Mouse (Mus musculus) erythroblast, embryonic 14.5 days (primary cell): ENCODE results near the gene Creb3l1. TPM values are rescaled to one million over a fixed set of nuclear protein-coding genes. Genes with fewer than 3 reads are reported as not detected.

Experiments
- H3K27me3 ChIP-seq: 2 replicates; pipeline ENCODE4 v1.6.1; 2012; ENCODE audit warnings: inconsistent platforms; ENCODE audit not compliant: control insufficient read depth
- H3K36me3 ChIP-seq: 2 replicates; pipeline ENCODE4 v1.6.1; 2012; ENCODE audit warnings: mild to moderate bottlenecking, inconsistent platforms; ENCODE audit not compliant: control insufficient read depth
- H3K4me1 ChIP-seq: 2 replicates; pipeline ENCODE4 v1.6.1; 2012; ENCODE audit warnings: inconsistent platforms; ENCODE audit not compliant: control insufficient read depth
- H3K4me3 ChIP-seq: replicated peaks from 2 replicates; pipeline ENCODE3; 2012; ENCODE audit warnings: moderate library complexity, mild to moderate bottlenecking, inconsistent platforms
- H3K9me3 ChIP-seq: 2 replicates; pipeline ENCODE4 v1.6.1; 2012; ENCODE audit warnings: low read length, inconsistent platforms, mixed read lengths; ENCODE audit not compliant: control insufficient read depth
- GATA1 ChIP-seq: IDR thresholded peaks from 2 replicates; pipeline ENCODE4 v1.6.1; 2012; ENCODE audit warnings: low read length, inconsistent platforms, mixed read lengths
- TAL1 ChIP-seq: IDR thresholded peaks from 3 replicates; pipeline ENCODE4 v1.6.1; 2012; ENCODE audit warnings: low read length, inconsistent platforms, mixed read lengths
- polyA plus RNA-seq: library from polyadenylated mRNA; stranded (reverse); fragments of >175 nt; gene quantifications from 2 replicates; pipeline ENCODE4 v1.2.3, GENCODE M21; 2012

The Creb3l1 gene
- polyA plus RNA-seq = 0.03 and 0.06 TPM in 2 replicates

GRCm38 (mm10) chr2:92024274-92024672, at the start of gene Creb3l1:
Gene Creb3l1, minus strand, starts transcription at chr2:92024502.
- Histone ChIP-seq H3K4me1 (peaks cover 5% of the 10 kb centered on the region), H3K27me3 (peaks cover 34% of the 10 kb centered on the region), H3K4me3 (peak within 1 kb of the TSS; percentile 36), H3K36me3 (no peaks in the 10 kb centered on the region), H3K9me3 (no peaks in the 10 kb centered on the region)
- TF ChIP-seq GATA1 (no peak), TAL1 (no peak)

- Histone ChIP-seq H3K27me3 (peaks cover 2% of the 10 kb centered on the region; the same call in 1 of the 2 replicates), H3K36me3 (no peaks in the 10 kb centered on the region), H3K9me3 (no peaks in the 10 kb centered on the region), H3K4me1 (no peaks in the 10 kb centered on the region), H3K4me3 (no peak overlapping the region)
- no peak for TF ChIP-seq TAL1
- TF ChIP-seq GATA1 = no peak
These were observed 46.8 kb upstream of the Creb3l1 start for GRCm38 (mm10) chr2:92071143-92071542.

- no peaks in the 10 kb centered on the region for H3K4me1 ChIP-seq
- H3K4me3 ChIP-seq = no peak overlapping the region
- H3K36me3 ChIP-seq = no peaks in the 10 kb centered on the region
- no peak for TF ChIP-seq TAL1
- peaks cover 2% of the 10 kb centered on the region; the same call in 1 of the 2 replicates for H3K27me3 ChIP-seq
- no peaks in the 10 kb centered on the region for H3K9me3 ChIP-seq
These were observed 45.3 kb upstream of the Creb3l1 start for GRCm38 (mm10) chr2:92069630-92070029.

GRCm38 (mm10) chr2:92067600-92067999, 43.3 kb upstream of the Creb3l1 start:
- no peaks in the 10 kb centered on the region for H3K36me3 ChIP-seq
- no peak for TF ChIP-seq GATA1
- TF ChIP-seq TAL1 = no peak

GRCm38 (mm10) chr2:92066899-92067298, 42.6 kb upstream of the Creb3l1 start:
- Histone ChIP-seq H3K4me3 (no peak overlapping the region), H3K9me3 (no peaks in the 10 kb centered on the region), H3K4me1 (no peaks in the 10 kb centered on the region), H3K27me3 (peaks cover 4% of the 10 kb centered on the region), H3K36me3 (no peaks in the 10 kb centered on the region)
- no peak for TF ChIP-seq TAL1
- no peak for TF ChIP-seq GATA1

More at GRCm38 (mm10) chr2:92067600-92067999, 43.3 kb upstream of the Creb3l1 start:
- no peak overlapping the region for H3K4me3 ChIP-seq
- peaks cover 2% of the 10 kb centered on the region; the same call in 1 of the 2 replicates for H3K27me3 ChIP-seq
- no peaks in the 10 kb centered on the region for H3K4me1 ChIP-seq
- H3K9me3 ChIP-seq = no peaks in the 10 kb centered on the region

- peaks cover 14% of the 10 kb centered on the region for H3K27me3 ChIP-seq
- H3K36me3 ChIP-seq = no peaks in the 10 kb centered on the region
- H3K4me3 ChIP-seq = no peak overlapping the region
- no peaks in the 10 kb centered on the region for H3K4me1 ChIP-seq
- no peaks in the 10 kb centered on the region for H3K9me3 ChIP-seq
- TF ChIP-seq GATA1 = no peak
- no peak for TF ChIP-seq TAL1
These were observed 41.6 kb upstream of the Creb3l1 start for GRCm38 (mm10) chr2:92065938-92066337.

GRCm38 (mm10) chr2:92065269-92065888, 41.1 kb upstream of the Creb3l1 start:
- peaks cover 19% of the 10 kb centered on the region for H3K27me3 ChIP-seq
- H3K4me3 ChIP-seq = no peak overlapping the region

GRCm38 (mm10) chr2:92063106-92063505, 38.8 kb upstream of the Creb3l1 start:
- TF ChIP-seq GATA1 = no peak
- H3K27me3 ChIP-seq = peaks cover 40% of the 10 kb centered on the region
- peaks cover 12% of the 10 kb centered on the region for H3K4me1 ChIP-seq
- peaks cover 2% of the 10 kb centered on the region; the same call in 1 of the 2 replicates for H3K9me3 ChIP-seq
- no peak overlapping the region for H3K4me3 ChIP-seq
- no peaks in the 10 kb centered on the region for H3K36me3 ChIP-seq

More at GRCm38 (mm10) chr2:92065269-92065888, 41.1 kb upstream of the Creb3l1 start:
- H3K9me3 ChIP-seq = no peaks in the 10 kb centered on the region
- TF ChIP-seq GATA1 (no peak), TAL1 (no peak)
- H3K4me1 ChIP-seq = no peaks in the 10 kb centered on the region
- no peaks in the 10 kb centered on the region for H3K36me3 ChIP-seq

- Histone ChIP-seq H3K9me3 (peaks cover 2% of the 10 kb centered on the region; the same call in 1 of the 2 replicates), H3K4me3 (no peak overlapping the region), H3K4me1 (peaks cover 12% of the 10 kb centered on the region), H3K27me3 (peaks cover 53% of the 10 kb centered on the region), H3K36me3 (no peaks in the 10 kb centered on the region)
- TF ChIP-seq TAL1 (no peak), GATA1 (no peak)
These were observed 37.0 kb upstream of the Creb3l1 start for GRCm38 (mm10) chr2:92061337-92061736.

- Histone ChIP-seq H3K9me3 (peaks cover 5% of the 10 kb centered on the region), H3K36me3 (no peaks in the 10 kb centered on the region), H3K27me3 (peaks cover 62% of the 10 kb centered on the region), H3K4me3 (no peak overlapping the region), H3K4me1 (peaks cover 22% of the 10 kb centered on the region)
- TF ChIP-seq TAL1 = no peak
- TF ChIP-seq GATA1 = no peak
These were observed 36.0 kb upstream of the Creb3l1 start for GRCm38 (mm10) chr2:92060291-92060690.
